Mouse (Mus musculus): ENCODE results near the gene Otud7a. TPM values are rescaled to one million over a fixed set of nuclear protein-coding genes. Genes with fewer than 3 reads are reported as not detected.
A peak's percentile ranks its signal among the peaks of the same experiment; 100 is the strongest.

The Otud7a gene
- polyA plus RNA-seq, 1 experiment from 2014 or later, result not detected

GRCm38 (mm10) chr7:63754573-63755475 is 310.3 kb downstream of the Otud7a start:
- H3K27ac ChIP-seq (ENCODE audit: low read depth), result no peak overlapping the region

GRCm38 (mm10) chr7:63755476-63755948 is 311.0 kb downstream of the Otud7a start:
- H3K9ac ChIP-seq (replicated peaks), result peak overlapping the region; percentile 11; the same call in 1 of the 2 replicates
- peak; percentile 74 for TF ChIP-seq CTCF (IDR thresholded peaks at IDR 0.05; ENCODE audit: low read depth)
- no peak for TF ChIP-seq EP300 (IDR thresholded peaks at IDR 0.05; ENCODE audit: low read depth)
- WGBS (ENCODE audit: insufficient replicate concordance), result under 1% methylated on average over 13 of the region's 13 CpGs
- H3K36me3 ChIP-seq (replicated peaks; ENCODE audit: insufficient read depth, low read length), result no peaks in the 10 kb centered on the region
- peaks cover 69% of the 10 kb centered on the region for H3K27me3 ChIP-seq (ENCODE audit: insufficient read depth, low read length)
- H3K4me1 ChIP-seq (ENCODE audit: insufficient read depth), result peaks cover 4% of the 10 kb centered on the region; the same call in 1 of the 2 replicates
- peak overlapping the region; percentile 40 for H3K4me3 ChIP-seq (ENCODE audit: low read depth, low read length)
- ATAC-seq (peak; percentile 73), DNase-seq (peak; percentile 85)
- H3K27ac ChIP-seq (ENCODE audit: low read depth), result no peak overlapping the region
- peak overlapping the region; percentile 68 for H3K4me2 ChIP-seq (ENCODE audit: low read depth, low read length)
- no peaks in the 10 kb centered on the region for H3K9me3 ChIP-seq (ENCODE audit: low read length)

More at GRCm38 (mm10) chr7:63754573-63755475, 310.3 kb downstream of the Otud7a start:
- H3K36me3 ChIP-seq (replicated peaks; ENCODE audit: insufficient read depth, low read length), result no peaks in the 10 kb centered on the region
- no peak for TF ChIP-seq EP300 (IDR thresholded peaks at IDR 0.05; ENCODE audit: low read depth)
- no peak for TF ChIP-seq CTCF (IDR thresholded peaks at IDR 0.05; ENCODE audit: low read depth)
- no peaks in the 10 kb centered on the region for H3K9me3 ChIP-seq (ENCODE audit: low read length)
- ATAC-seq, result peak; percentile 37; the same call in 1 of the 2 replicates
- 4% methylated on average over 43 of the region's 43 CpGs for WGBS (ENCODE audit: insufficient replicate concordance)
- peak; percentile 23 for DNase-seq
- peaks cover 65% of the 10 kb centered on the region for H3K27me3 ChIP-seq (ENCODE audit: insufficient read depth, low read length)
- H3K4me1 ChIP-seq (ENCODE audit: insufficient read depth), result peaks cover 4% of the 10 kb centered on the region; the same call in 1 of the 2 replicates
- peak overlapping the region; percentile 40 for H3K4me3 ChIP-seq (ENCODE audit: low read depth, low read length)
- H3K9ac ChIP-seq (replicated peaks), result peak overlapping the region; percentile 11
- peak overlapping the region; percentile 68 for H3K4me2 ChIP-seq (ENCODE audit: low read depth, low read length)

GRCm38 (mm10) chr7:63757136-63757677 is 312.7 kb downstream of the Otud7a start:
- Histone ChIP-seq H3K9me3 (ENCODE audit: low read length) (no peaks in the 10 kb centered on the region), H3K4me2 (ENCODE audit: low read depth, low read length) (no peak overlapping the region), H3K4me1 (ENCODE audit: insufficient read depth) (peaks cover 4% of the 10 kb centered on the region; the same call in 1 of the 2 replicates), H3K27ac (ENCODE audit: low read depth) (no peak overlapping the region), H3K4me3 (ENCODE audit: low read depth, low read length) (no peak overlapping the region), H3K27me3 (ENCODE audit: insufficient read depth, low read length) (peaks cover 77% of the 10 kb centered on the region), H3K36me3 (replicated peaks; ENCODE audit: insufficient read depth, low read length) (no peaks in the 10 kb centered on the region), H3K9ac (replicated peaks) (no peak overlapping the region)
- ATAC-seq (no peak), DNase-seq (no peak)
- WGBS (ENCODE audit: insufficient replicate concordance), result 6% methylated on average over 25 of the region's 25 CpGs
- TF ChIP-seq CTCF (IDR thresholded peaks at IDR 0.05; ENCODE audit: low read depth), result no peak
- TF ChIP-seq EP300 (IDR thresholded peaks at IDR 0.05; ENCODE audit: low read depth), result no peak

- H3K9me3 ChIP-seq (ENCODE audit: low read length), result no peaks in the 10 kb centered on the region
- H3K27ac ChIP-seq (ENCODE audit: low read depth), result no peak overlapping the region
- H3K9ac ChIP-seq (replicated peaks), result no peak overlapping the region
- peaks cover 77% of the 10 kb centered on the region for H3K27me3 ChIP-seq (ENCODE audit: insufficient read depth, low read length)
- ATAC-seq, result no peak
- no peaks in the 10 kb centered on the region for H3K36me3 ChIP-seq (replicated peaks; ENCODE audit: insufficient read depth, low read length)
- DNase-seq, result no peak
- H3K4me2 ChIP-seq (ENCODE audit: low read depth, low read length), result peak overlapping the region; percentile 26
- peaks cover 4% of the 10 kb centered on the region; the same call in 1 of the 2 replicates for H3K4me1 ChIP-seq (ENCODE audit: insufficient read depth)
- TF ChIP-seq EP300 (IDR thresholded peaks at IDR 0.05; ENCODE audit: low read depth), result no peak
- TF ChIP-seq CTCF (IDR thresholded peaks at IDR 0.05; ENCODE audit: low read depth), result no peak
- 2% methylated on average over 72 of the region's 85 CpGs for WGBS (ENCODE audit: insufficient replicate concordance)
- H3K4me3 ChIP-seq (ENCODE audit: low read depth, low read length), result peak overlapping the region; percentile 8; the same call in 1 of the 2 replicates
Observed at GRCm38 (mm10) chr7:63757678-63758239, 313.2 kb downstream of the Otud7a start.

GRCm38 (mm10) chr7:63758240-63758826 is 313.8 kb downstream of the Otud7a start:
- peaks cover 77% of the 10 kb centered on the region for H3K27me3 ChIP-seq (ENCODE audit: insufficient read depth, low read length)
- no peaks in the 10 kb centered on the region for H3K9me3 ChIP-seq (ENCODE audit: low read length)
- H3K27ac ChIP-seq (ENCODE audit: low read depth), result no peak overlapping the region
- peak overlapping the region; percentile 8; the same call in 1 of the 2 replicates for H3K4me3 ChIP-seq (ENCODE audit: low read depth, low read length)
- 5% methylated on average over 87 of the region's 97 CpGs for WGBS (ENCODE audit: insufficient replicate concordance)
- no peak for DNase-seq
- H3K36me3 ChIP-seq (replicated peaks; ENCODE audit: insufficient read depth, low read length), result no peaks in the 10 kb centered on the region
- peaks cover 4% of the 10 kb centered on the region; the same call in 1 of the 2 replicates for H3K4me1 ChIP-seq (ENCODE audit: insufficient read depth)
- no peak for ATAC-seq
- H3K4me2 ChIP-seq (ENCODE audit: low read depth, low read length), result peak overlapping the region; percentile 26
- TF ChIP-seq CTCF (IDR thresholded peaks at IDR 0.05; ENCODE audit: low read depth), result no peak
- no peak for TF ChIP-seq EP300 (IDR thresholded peaks at IDR 0.05; ENCODE audit: low read depth)
- no peak overlapping the region for H3K9ac ChIP-seq (replicated peaks)

Measured in liver, postnatal 0 days (tissue).